Mouse (Mus musculus) liver, embryonic 16.5 days (tissue): ENCODE measurements around the gene Prl. TPM values are rescaled to one million over a fixed set of nuclear protein-coding genes. Genes with fewer than 3 reads are reported as not detected.
"Not testable (repeated sequence)": the region's sequence is repeated elsewhere in the genome, so short reads cannot be mapped to it uniquely, and the experiment has no call there.

Experiments
- ATAC-seq: fragments of 200-750 bp; cut with Nextera tagmentation; 2 replicates; pipeline ENCODE4 v1.8.0; 2017; ENCODE audit warnings: low read depth, mild to moderate bottlenecking, moderate number of reproducible peaks, moderate library complexity
- H3K27ac ChIP-seq: fragments of 300-500 bp; sonication (generic); 2 replicates; pipeline ENCODE4 v1.5.1; 2014; ENCODE audit warnings: mild to moderate bottlenecking, low read length
- H3K27me3 ChIP-seq: fragments of 300-500 bp; sonication (generic); 2 replicates; pipeline ENCODE4 v1.6.1; 2014; ENCODE audit warnings: low read depth, low read length, mixed read lengths; ENCODE audit not compliant: control insufficient read depth, insufficient read depth
- H3K36me3 ChIP-seq: fragments of 300-500 bp; sonication (generic); 2 replicates; pipeline ENCODE4 v1.6.1; 2014; ENCODE audit warnings: mild to moderate bottlenecking; ENCODE audit not compliant: control insufficient read depth, insufficient read depth
- H3K4me1 ChIP-seq: fragments of 300-500 bp; sonication (generic); 2 replicates; pipeline ENCODE4 v1.6.1; 2014; ENCODE audit warnings: low read depth, low read length, mixed read lengths; ENCODE audit not compliant: control insufficient read depth
- H3K4me2 ChIP-seq: fragments of 300-500 bp; sonication (generic); 2 replicates; pipeline ENCODE4 v1.6.1; 2014; ENCODE audit warnings: low read depth, low read length, mixed read lengths
- H3K4me3 ChIP-seq: fragments of 300-500 bp; sonication (generic); 2 replicates; pipeline ENCODE4 v1.5.1; 2014; ENCODE audit warnings: low read depth, mild to moderate bottlenecking, low read length
- H3K9ac ChIP-seq: fragments of 300-500 bp; sonication (generic); 2 replicates; pipeline ENCODE4 v1.6.1; 2014; ENCODE audit warnings: low read depth, low read length
- H3K9me3 ChIP-seq: fragments of 300-500 bp; sonication (generic); replicated peaks from 2 replicates; pipeline ENCODE4 v1.6.1; 2016; ENCODE audit warnings: low read length; ENCODE audit not compliant: control insufficient read depth
- WGBS: fragments of 180-500 bp; shearing (Covaris S2); extraction: QIAGEN DNeasy Blood & Tissue Kit; methylation state at CpG from one replicate; pipeline ENCODE4 v1.1.7; 2014; ENCODE audit not compliant: insufficient replicate concordance; 5-methylcytosine and 5-hydroxymethylcytosine counted together
- polyA plus RNA-seq: library from polyadenylated mRNA; unstranded; fragments of >200 nt; fragmentation: Nextera tagmentation; extraction: Ambion mirVana; gene quantifications from 2 replicates; pipeline ENCODE4 v1.2.1, GENCODE M21; 2015

The Prl gene
- polyA plus RNA-seq, 1 experiment from 2014 or later: not detected

- Histone ChIP-seq H3K9ac (no peak overlapping the region), H3K4me3 (no peak overlapping the region), H3K27ac (no peak overlapping the region), H3K9me3 (no peaks in the 10 kb centered on the region), H3K27me3 (no peaks in the 10 kb centered on the region), H3K4me2 (no peak overlapping the region), H3K4me1 (no peaks in the 10 kb centered on the region), H3K36me3 (no peaks in the 10 kb centered on the region)
- 60% methylated on average over 7 of the region's 7 CpGs for WGBS
- ATAC-seq: no peak
Observed at GRCm38 (mm10) chr13:27059177-27059576, 1.8 kb downstream of the Prl start.

GRCm38 (mm10) chr13:27093890-27094289 lies 36.5 kb downstream of the Prl start, which contains the start of gene Prl3d1:
Gene Prl3d1 (plus strand): TSS chr13:27094190.
- H3K9ac ChIP-seq, H3K9me3 ChIP-seq, ATAC-seq, H3K36me3 ChIP-seq, H3K4me1 ChIP-seq, H3K27me3 ChIP-seq, H3K4me3 ChIP-seq, H3K27ac ChIP-seq, H3K4me2 ChIP-seq: not testable (repeated sequence)
- 70% methylated on average over 5 of the region's 5 CpGs for WGBS

Other genes starting within 250 kb of the Prl start
- gene Prl3d1, start 36.6 kb downstream of the Prl start, polyA plus RNA-seq: not detected in 2 replicates
- not detected in 2 replicates for gene Prl3d2, start 64.1 kb downstream of the Prl start, polyA plus RNA-seq
- not detected in 2 replicates for gene Prl3d3, start 99.2 kb downstream of the Prl start, polyA plus RNA-seq
- gene Prl3c1, start 139.1 kb downstream of the Prl start, polyA plus RNA-seq: not detected in 2 replicates
- gene Prl3b1, start 184.3 kb downstream of the Prl start, polyA plus RNA-seq: not detected in 2 replicates
- gene Prl3a1, start 201.9 kb downstream of the Prl start, polyA plus RNA-seq: not detected in 2 replicates